Mouse (Mus musculus) embryonic facial prominence, embryonic 14.5 days (tissue): Measurements from ENCODE around the gene Prss41. TPM values are rescaled to one million over a fixed set of nuclear protein-coding genes. Genes with fewer than 3 reads are reported as not detected.
A peak's percentile ranks its signal among the peaks of the same experiment; 100 is the strongest.

Experiments used
- ATAC-seq: fragments of 200-750 bp; cut with Nextera tagmentation; 2 replicates; pipeline ENCODE4 v1.8.0; 2017; ENCODE audit warnings: low read depth, moderate number of reproducible peaks, moderate TSS enrichment
- DNase-seq: peaks from one replicate; pipeline ENCODE4 v3.0.0-alpha.2; 2015; ENCODE audit warnings: low spot score
- H3K27ac ChIP-seq: fragments of 300-500 bp; sonication (generic); replicated peaks from 2 replicates; pipeline ENCODE4 v1.5.1; 2014; ENCODE audit warnings: low read depth, mild to moderate bottlenecking, low read length, moderate library complexity
- H3K27me3 ChIP-seq: fragments of 300-500 bp; sonication (generic); replicated peaks from 2 replicates; pipeline ENCODE4 v1.6.1; 2014; ENCODE audit warnings: low read length; ENCODE audit not compliant: control insufficient read depth, insufficient read depth
- H3K36me3 ChIP-seq: fragments of 300-500 bp; sonication (generic); 2 replicates; pipeline ENCODE4 v1.6.1; 2014; ENCODE audit warnings: low read length, mixed read lengths; ENCODE audit not compliant: control insufficient read depth, insufficient read depth
- H3K4me1 ChIP-seq: fragments of 300-500 bp; sonication (generic); 2 replicates; pipeline ENCODE4 v1.6.1; 2014; ENCODE audit warnings: antibody characterized with exemption, low read length; ENCODE audit not compliant: control insufficient read depth, insufficient read depth
- H3K4me2 ChIP-seq: fragments of 300-500 bp; sonication (generic); 2 replicates; pipeline ENCODE4 v1.6.1; 2014; ENCODE audit warnings: low read depth, mild to moderate bottlenecking, low read length, moderate library complexity, mixed read lengths
- H3K4me3 ChIP-seq: fragments of 300-500 bp; sonication (generic); 2 replicates; pipeline ENCODE4 v1.5.1; 2014; ENCODE audit warnings: low read depth, mild to moderate bottlenecking, low read length
- H3K9ac ChIP-seq: fragments of 300-500 bp; sonication (generic); 2 replicates; pipeline ENCODE4 v1.6.1; 2014; ENCODE audit warnings: low read depth, mild to moderate bottlenecking, low read length, moderate library complexity, mixed read lengths
- H3K9me3 ChIP-seq: fragments of 300-500 bp; sonication (generic); 2 replicates; pipeline ENCODE4 v1.6.1; 2016; ENCODE audit warnings: low read length; ENCODE audit not compliant: control insufficient read depth
- WGBS: fragments of 180-500 bp; shearing (Covaris S2); extraction: QIAGEN DNeasy Blood & Tissue Kit; methylation state at CpG from one replicate; pipeline ENCODE4 v1.1.7; 2014; 5-methylcytosine and 5-hydroxymethylcytosine counted together
- polyA plus RNA-seq: library from polyadenylated mRNA; unstranded; fragments of >200 nt; fragmentation: Nextera tagmentation; extraction: Ambion mirVana; gene quantifications from 2 replicates; pipeline ENCODE4 v1.2.1, GENCODE M21; 2014

The Prss41 gene
- polyA plus RNA-seq, 1 experiment from 2014 or later, result 0.64 TPM

DNA sequence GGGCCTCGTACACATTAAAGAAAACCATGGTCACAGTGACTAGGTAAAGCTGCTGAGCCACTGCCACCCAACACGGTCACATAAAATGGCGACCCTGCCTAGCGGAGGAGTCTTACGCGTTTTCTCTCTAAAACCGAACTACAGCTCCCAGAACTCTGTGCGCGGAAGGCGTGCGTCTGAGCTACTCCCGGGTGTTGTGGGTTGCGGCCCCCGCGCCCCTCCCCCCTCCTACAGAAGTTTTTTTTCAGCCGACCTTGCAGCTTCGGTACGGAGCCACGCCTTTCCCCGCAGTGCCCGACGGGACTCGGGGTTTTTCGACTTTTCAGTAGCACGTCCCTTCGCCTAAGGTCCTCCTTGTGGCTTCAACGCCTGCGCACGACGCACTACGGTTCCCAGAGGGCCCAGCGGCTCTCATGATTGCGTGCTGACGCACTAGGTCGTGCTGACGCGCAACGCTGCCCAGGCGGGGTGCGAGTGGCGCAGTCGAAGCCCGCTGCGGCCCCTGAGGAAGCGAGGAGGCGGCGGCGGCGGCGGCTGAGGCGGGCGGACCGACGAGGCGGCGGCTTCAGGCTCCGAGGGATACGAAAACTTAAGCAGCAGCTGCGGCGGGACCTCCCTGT is 41.1 kb downstream of the Prss41 start:
- Histone ChIP-seq H3K4me1 (peaks cover 25% of the 10 kb centered on the region), H3K27ac (peak overlapping the region; percentile 99), H3K36me3 (peaks cover 12% of the 10 kb centered on the region; the same call in 1 of the 2 replicates), H3K9ac (peak overlapping the region; percentile 99), H3K4me3 (peak overlapping the region; percentile 100), H3K4me2 (peak overlapping the region; percentile 68), H3K27me3 (no peaks in the 10 kb centered on the region), H3K9me3 (0 out of 2 replicates have a peak, but pooled peaks cover 4% of the 10 kb centered on the region)
- ATAC-seq, result peak; percentile 99
- peak; percentile 100 for DNase-seq
- WGBS, result under 1% methylated on average over 54 of the region's 60 CpGs

DNA sequence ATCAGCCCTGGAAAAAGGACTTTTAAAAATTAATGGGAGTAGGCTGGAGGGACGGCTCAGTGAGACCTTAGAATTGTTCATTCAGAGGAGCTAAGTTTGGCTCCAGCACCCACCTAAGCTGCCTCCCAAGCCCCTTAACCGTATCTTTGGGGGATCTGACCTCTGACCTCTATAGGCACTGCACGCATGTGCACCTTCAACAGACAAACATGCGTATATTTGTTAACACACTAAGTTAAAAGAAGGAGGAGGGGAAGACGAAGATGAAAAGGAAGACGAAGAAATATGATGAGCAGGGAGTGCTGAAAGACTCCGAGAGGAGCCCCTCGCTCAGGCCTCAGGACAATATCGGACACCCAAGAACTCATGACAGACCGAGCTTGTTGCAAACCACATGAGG is 42.3 kb downstream of the Prss41 start:
- no peak overlapping the region for H3K4me3 ChIP-seq
- H3K36me3 ChIP-seq, result no peaks in the 10 kb centered on the region
- DNase-seq (no peak), ATAC-seq (no peak)
- H3K27ac ChIP-seq, result no peak overlapping the region
- no peak overlapping the region for H3K4me2 ChIP-seq
- H3K27me3 ChIP-seq, result no peaks in the 10 kb centered on the region
- 0 out of 2 replicates have a peak, but pooled peaks cover 4% of the 10 kb centered on the region for H3K9me3 ChIP-seq
- no peak overlapping the region for H3K9ac ChIP-seq
- peaks cover 17% of the 10 kb centered on the region for H3K4me1 ChIP-seq
- WGBS, result 86% methylated on average over 10 of the region's 10 CpGs

DNA sequence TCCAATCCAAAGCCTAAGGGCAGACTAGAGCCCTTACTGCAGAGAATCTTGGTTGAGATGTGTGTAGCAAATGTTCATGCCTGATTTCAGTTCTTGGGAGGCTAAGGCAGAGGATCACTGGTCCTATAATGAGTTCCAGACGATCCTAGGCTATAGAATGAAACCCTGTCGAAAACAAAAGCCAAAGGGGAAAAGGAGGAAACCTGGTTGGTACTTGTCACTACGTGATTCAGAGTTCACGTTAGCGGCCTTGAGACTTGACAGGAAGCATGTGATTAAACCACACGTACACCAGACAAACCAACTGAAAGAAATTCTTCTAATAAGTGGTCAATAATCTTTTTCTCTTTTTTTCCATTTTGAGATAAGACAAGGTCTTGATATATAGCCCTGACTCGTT is 46.7 kb downstream of the Prss41 start:
- no peak overlapping the region for H3K27ac ChIP-seq
- 38% methylated on average over 7 of the region's 7 CpGs for WGBS
- DNase-seq (no peak), ATAC-seq (no peak)
- H3K9me3 ChIP-seq, result 0 out of 2 replicates have a peak, but pooled peaks cover 4% of the 10 kb centered on the region
- H3K4me3 ChIP-seq, result no peak overlapping the region
- no peaks in the 10 kb centered on the region for H3K27me3 ChIP-seq
- no peak overlapping the region for H3K9ac ChIP-seq
- H3K4me1 ChIP-seq, result no peaks in the 10 kb centered on the region
- no peaks in the 10 kb centered on the region for H3K36me3 ChIP-seq
- no peak overlapping the region for H3K4me2 ChIP-seq

DNA sequence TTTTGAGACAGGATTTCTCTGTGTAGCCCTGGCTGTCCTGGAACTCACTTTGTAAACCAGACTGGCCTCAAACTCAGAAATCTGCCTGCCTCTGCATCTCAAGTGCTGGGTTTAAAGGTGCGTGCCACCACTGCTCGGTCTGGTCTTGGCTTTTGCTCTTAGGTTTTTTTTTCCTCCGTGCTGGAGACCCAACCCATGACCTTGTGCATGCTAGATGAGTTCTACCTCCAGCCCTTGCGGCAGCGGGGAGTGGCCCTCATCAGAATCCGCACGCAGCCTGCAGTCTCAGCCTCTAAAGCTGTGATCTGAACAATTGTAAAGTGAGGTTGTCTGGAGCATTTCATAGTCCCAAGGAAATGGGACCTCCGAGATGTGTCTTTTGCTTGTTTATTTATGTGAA is 48.6 kb downstream of the Prss41 start:
- 97% methylated on average over 8 of the region's 8 CpGs for WGBS
- Histone ChIP-seq H3K9ac (no peak overlapping the region), H3K9me3 (0 out of 2 replicates have a peak, but pooled peaks cover 3% of the 10 kb centered on the region), H3K36me3 (no peaks in the 10 kb centered on the region), H3K4me2 (no peak overlapping the region), H3K27me3 (no peaks in the 10 kb centered on the region), H3K27ac (no peak overlapping the region), H3K4me3 (no peak overlapping the region), H3K4me1 (0 out of 2 replicates have a peak, but pooled peaks cover 5% of the 10 kb centered on the region)
- DNase-seq (no peak), ATAC-seq (no peak)

DNA sequence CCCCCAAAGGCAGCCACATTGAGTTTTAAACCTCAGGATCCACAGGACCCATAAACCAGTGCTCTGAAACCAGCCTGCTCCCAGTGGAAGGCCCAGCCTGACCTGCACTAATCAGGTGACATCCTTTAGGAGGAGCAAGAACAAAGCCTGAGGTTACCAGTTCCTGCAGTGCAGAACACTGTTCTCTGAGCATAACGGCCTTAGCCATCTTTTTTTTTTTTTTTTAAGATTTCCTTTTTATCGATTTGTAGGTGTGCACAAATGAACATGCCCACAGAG is 53.0 kb downstream of the Prss41 start:
- WGBS, result 54% methylated on average over 2 of the region's 2 CpGs
- H3K4me1 ChIP-seq, result peaks cover 16% of the 10 kb centered on the region
- peak overlapping the region; percentile 57 for H3K4me3 ChIP-seq
- H3K4me2 ChIP-seq, result peak overlapping the region; percentile 83
- ATAC-seq (no peak), DNase-seq (no peak)
- H3K36me3 ChIP-seq, result no peaks in the 10 kb centered on the region
- peak overlapping the region; percentile 91; the same call in 1 of the 2 replicates for H3K27ac ChIP-seq
- H3K9ac ChIP-seq, result peak overlapping the region; percentile 88; the same call in 1 of the 2 replicates
- H3K27me3 ChIP-seq, result no peaks in the 10 kb centered on the region
- no peaks in the 10 kb centered on the region for H3K9me3 ChIP-seq

DNA sequence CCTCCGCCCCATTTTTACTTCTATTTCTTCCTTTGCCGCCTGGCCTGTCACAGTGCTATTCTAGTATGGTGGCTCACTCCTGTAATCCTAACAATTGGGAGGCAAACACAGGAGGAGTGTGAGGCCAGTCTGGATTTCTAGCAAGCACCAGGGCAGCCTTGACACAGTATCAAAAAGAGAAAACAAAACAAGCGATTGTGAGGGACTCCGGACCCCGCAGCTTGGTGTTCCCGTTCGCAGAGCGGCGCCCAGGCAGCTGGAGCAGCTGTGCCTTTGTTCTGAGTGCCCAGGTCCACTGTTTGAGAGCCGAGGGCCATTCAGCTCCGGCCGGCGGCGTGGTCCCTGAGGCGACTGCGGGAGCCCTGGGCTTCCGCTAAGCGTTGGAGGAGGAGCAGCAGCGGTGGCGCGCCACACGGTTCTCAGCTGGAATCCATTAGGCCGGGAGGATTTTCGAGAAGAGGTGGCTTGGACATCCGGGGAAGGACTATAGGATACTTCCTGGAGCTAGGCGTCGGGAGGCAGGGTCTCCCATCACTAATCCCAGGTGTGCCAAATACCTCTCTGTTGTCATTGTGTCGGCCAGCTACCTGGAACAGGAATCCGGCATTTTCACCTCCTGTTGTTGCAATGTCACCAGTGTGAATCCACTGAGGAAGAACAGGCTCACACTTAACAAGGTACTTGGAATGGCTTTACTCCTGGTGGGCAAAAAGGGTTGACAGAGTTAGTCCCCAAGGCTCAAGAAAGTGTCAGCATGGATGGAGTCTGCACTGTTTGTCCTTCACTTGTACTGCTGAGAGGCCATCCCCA is 53.5 kb downstream of the Prss41 start, which contains the start of gene Srrm2:
TSS of gene Srrm2 (plus strand) at position 264 of the 810 bp plus-strand sequence.
- no peaks in the 10 kb centered on the region for H3K9me3 ChIP-seq
- ATAC-seq, result peak; percentile 60
- peak within 1 kb of the TSS; percentile 91 for H3K27ac ChIP-seq
- no peaks in the 10 kb centered on the region for H3K27me3 ChIP-seq
- no peaks in the 10 kb centered on the region for H3K36me3 ChIP-seq
- peak within 1 kb of the TSS; percentile 88 for H3K9ac ChIP-seq
- peak within 1 kb of the TSS; percentile 57 for H3K4me3 ChIP-seq
- peaks cover 18% of the 10 kb centered on the region for H3K4me1 ChIP-seq
- peak; percentile 72 for DNase-seq
- H3K4me2 ChIP-seq, result peak within 1 kb of the TSS; percentile 83
- 2% methylated on average over 21 of the region's 29 CpGs for WGBS

DNA sequence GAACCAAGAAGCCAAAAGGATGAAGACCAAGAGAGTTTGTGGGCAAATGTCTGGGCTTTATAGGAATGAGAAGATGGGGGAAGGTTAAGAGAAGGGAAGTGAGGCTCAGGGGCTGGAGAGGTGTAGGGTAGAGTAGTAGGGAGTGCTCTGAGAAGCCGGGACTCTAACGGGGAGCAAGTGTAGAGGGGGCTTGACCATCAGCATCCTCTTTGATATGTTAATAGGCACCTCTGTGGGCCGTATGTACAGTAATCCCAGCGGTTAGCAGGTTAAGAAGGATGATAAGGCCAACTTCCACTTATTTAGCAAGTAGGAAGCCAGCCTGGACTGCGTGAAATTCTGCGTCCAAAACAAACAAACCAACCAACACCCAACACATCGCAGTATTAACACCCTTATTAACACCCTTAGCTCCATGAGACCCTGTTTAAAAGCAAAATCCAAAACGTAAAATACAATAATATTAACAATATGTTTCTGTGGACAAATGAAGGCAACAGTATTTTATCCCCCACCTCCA is 54.2 kb downstream of the Prss41 start:
- 22% methylated on average over 8 of the region's 8 CpGs for WGBS
- ATAC-seq, result no peak
- Histone ChIP-seq H3K9ac (peak overlapping the region; percentile 88), H3K4me1 (peaks cover 19% of the 10 kb centered on the region), H3K4me3 (peak overlapping the region; percentile 57), H3K27ac (peak overlapping the region; percentile 91), H3K9me3 (no peaks in the 10 kb centered on the region), H3K4me2 (peak overlapping the region; percentile 83), H3K27me3 (no peaks in the 10 kb centered on the region), H3K36me3 (no peaks in the 10 kb centered on the region)
- no peak for DNase-seq

DNA sequence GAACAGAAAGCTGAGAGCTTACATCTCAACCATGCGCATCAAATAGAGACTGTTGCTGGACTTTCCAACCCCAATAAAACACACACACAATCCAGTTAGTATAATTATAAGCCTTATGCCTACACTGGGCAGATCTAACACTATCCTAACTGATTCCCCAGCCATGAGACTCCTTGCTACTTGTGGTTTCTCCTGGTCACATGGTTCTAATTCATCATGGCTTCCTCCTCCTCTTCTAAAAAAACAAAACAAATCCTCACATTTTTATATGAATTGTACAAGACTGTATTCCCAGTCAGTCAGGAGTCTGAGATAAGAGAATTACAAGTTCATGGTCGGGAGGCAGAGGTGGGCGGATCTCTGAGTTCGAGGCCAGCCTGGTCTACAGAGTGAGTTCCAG is 55.0 kb downstream of the Prss41 start:
- no peaks in the 10 kb centered on the region for H3K27me3 ChIP-seq
- no peak overlapping the region for H3K4me3 ChIP-seq
- DNase-seq, result no peak
- no peak overlapping the region for H3K4me2 ChIP-seq
- ATAC-seq, result no peak
- no peak overlapping the region for H3K27ac ChIP-seq
- H3K36me3 ChIP-seq, result no peaks in the 10 kb centered on the region
- H3K4me1 ChIP-seq, result peaks cover 19% of the 10 kb centered on the region
- 89% methylated on average over 4 of the region's 4 CpGs for WGBS
- H3K9me3 ChIP-seq, result no peaks in the 10 kb centered on the region
- H3K9ac ChIP-seq, result no peak overlapping the region
